Mouse (Mus musculus) ovary, adult 2 months (tissue): Measurements from ENCODE around the gene Eef1akmt1. TPM values are rescaled to one million over a fixed set of nuclear protein-coding genes. Genes with fewer than 3 reads are reported as not detected.

Source experiments
- polyA plus RNA-seq: library from polyadenylated mRNA; depleted of rRNA; stranded (reverse); fragments of >200 nt; gene quantifications from 2 replicates; pipeline ENCODE4 v1.2.3, GENCODE M21; 2012; rRNA removed

Eef1akmt1 gene
- polyA plus RNA-seq: 8.1 and 11.8 TPM in 2 replicates

GRCm38 (mm10) chr14:57571155-57572133 is at the start of gene Eef1akmt1:
Gene Eef1akmt1 (minus strand): TSS chr14:57571612.

GRCm38 (mm10) chr14:57524671-57525387 is 46.6 kb downstream of the Eef1akmt1 start, which contains the start of gene Il17d:
Gene Il17d (plus strand): TSS chr14:57524777.

Other genes with a start within 250 kb of the Eef1akmt1 start
- gene Cryl1, start 173.1 kb downstream of the Eef1akmt1 start, polyA plus RNA-seq: 52.2 and 81.6 TPM in 2 replicates
- 6.4 TPM in 2 replicates for gene Ift88, start 147.6 kb downstream of the Eef1akmt1 start, polyA plus RNA-seq
- 50.3 and 79.3 TPM in 2 replicates for gene Il17d, start 46.8 kb downstream of the Eef1akmt1 start, polyA plus RNA-seq
- gene Xpo4, start 93.8 kb upstream of the Eef1akmt1 start, polyA plus RNA-seq: 4.0 TPM in 2 replicates
- 2.1 and 10.1 TPM in 2 replicates for gene Gm49361, start 174.5 kb upstream of the Eef1akmt1 start, polyA plus RNA-seq
- gene Lats2, start 186.8 kb upstream of the Eef1akmt1 start, polyA plus RNA-seq: 70.8 and 94.7 TPM in 2 replicates
- 5.9 and 9.5 TPM in 2 replicates for gene Sap18, start 226.6 kb upstream of the Eef1akmt1 start, polyA plus RNA-seq